ENCODE assay signal across 8 mouse cellular contexts in genomic region chr11:107547351-107548203, GRCm38 (mm10). TPM values are rescaled to one million over a fixed set of nuclear protein-coding genes. Genes with fewer than 3 reads are reported as not detected.
A peak's percentile ranks its signal among the peaks of the same experiment; 100 is the strongest.
DNase-seq lines count a peak whose midpoint lies in the region; ATAC-seq and TF ChIP-seq lines count a peak whose summit lies in the region.

Helz (plus strand) TSS chr11:107547930.

- H3K9ac ChIP-seq in embryonic facial prominence, embryonic 15.5 days: peak within 1 kb of the TSS; percentile 90
- peak within 1 kb of the TSS; percentile 89 for H3K9ac ChIP-seq in kidney, embryonic 14.5 days (ENCODE audit: low read depth, low read length)
- peak within 1 kb of the TSS; percentile 89 for H3K9ac ChIP-seq in liver, embryonic 12.5 days

- H3K27me3 ChIP-seq in embryonic facial prominence, embryonic 15.5 days: no peaks in the 10 kb centered on the region
- no peaks in the 10 kb centered on the region for H3K27me3 ChIP-seq in kidney, embryonic 14.5 days (ENCODE audit: control insufficient read depth, insufficient read depth, low read length)
- H3K27me3 ChIP-seq in liver, embryonic 12.5 days (replicated peaks): peaks cover 24% of the 10 kb centered on the region
- H3K27me3 ChIP-seq in splenic B cell, adult 2 months (ENCODE audit: control insufficient read depth, insufficient read depth, low read length, poor library complexity, severe bottlenecking): no peaks in the 10 kb centered on the region

- no peak for TF ChIP-seq POLR2A in bone marrow macrophage, adult 2 months (IDR thresholded peaks at IDR 0.05; ENCODE audit: borderline replicate concordance, low read depth, low read length)

- DNase-seq in CD4-positive, CD25-positive, alpha-beta regulatory T cell, adult 2 months (ENCODE audit: low read depth, low spot score): peak; percentile 92
- DNase-seq in heart, adult 9 months (ENCODE audit: low spot score in 2 of 2): peak; percentile 54 to 73
- peak; percentile 88 for DNase-seq in naive thymus-derived CD4-positive, alpha-beta T cell, adult 2 months (ENCODE audit: low read depth)
- DNase-seq in splenic B cell, adult 2 months (ENCODE audit: low read depth, low spot score): peak; percentile 83

- H3K36me3 ChIP-seq in embryonic facial prominence, embryonic 15.5 days: peaks cover 28% of the 10 kb centered on the region
- H3K36me3 ChIP-seq in kidney, embryonic 14.5 days (ENCODE audit: control insufficient read depth, insufficient read depth, low read length): peaks cover 25% of the 10 kb centered on the region; the same call in 1 of the 2 replicates
- peaks cover 31% of the 10 kb centered on the region for H3K36me3 ChIP-seq in liver, embryonic 12.5 days
- peaks cover 2% of the 10 kb centered on the region for H3K36me3 ChIP-seq in splenic B cell, adult 2 months (ENCODE audit: control insufficient read depth, insufficient read depth, low read length, poor library complexity, severe bottlenecking)

- ATAC-seq in embryonic facial prominence, embryonic 15.5 days (ENCODE audit: insufficient number of reproducible peaks, low FRiP score, low TSS enrichment, low read depth): peak; percentile 81
- ATAC-seq in kidney, embryonic 14.5 days (ENCODE audit: low FRiP score, low TSS enrichment): peak; percentile 85
- peak; percentile 86 for ATAC-seq in liver, embryonic 12.5 days

- H3K4me3 ChIP-seq in bone marrow macrophage, adult 2 months (ENCODE audit: insufficient read depth, low read length): peak within 1 kb of the TSS; percentile 95
- peak within 1 kb of the TSS; percentile 90 for H3K4me3 ChIP-seq in embryonic facial prominence, embryonic 15.5 days (replicated peaks)
- peak within 1 kb of the TSS; percentile 96 for H3K4me3 ChIP-seq in kidney, embryonic 14.5 days (ENCODE audit: low read length)
- peak within 1 kb of the TSS; percentile 96 for H3K4me3 ChIP-seq in liver, embryonic 12.5 days

- H3K4me1 ChIP-seq in bone marrow macrophage, adult 2 months (ENCODE audit: control insufficient read depth, insufficient read depth, low read length): 0 out of 2 replicates have a peak, but pooled peaks cover 3% of the 10 kb centered on the region
- H3K4me1 ChIP-seq in embryonic facial prominence, embryonic 15.5 days: peaks cover 14% of the 10 kb centered on the region; the same call in 1 of the 2 replicates
- peaks cover 11% of the 10 kb centered on the region; the same call in 1 of the 2 replicates for H3K4me1 ChIP-seq in kidney, embryonic 14.5 days (ENCODE audit: control insufficient read depth, insufficient read depth, low read length)
- peaks cover 48% of the 10 kb centered on the region for H3K4me1 ChIP-seq in liver, embryonic 12.5 days

- under 1% methylated on average over 67 of the region's 70 CpGs for WGBS in embryonic facial prominence, embryonic 15.5 days
- WGBS in kidney, embryonic 14.5 days: under 1% methylated on average over 56 of the region's 70 CpGs
- under 1% methylated on average over 63 of the region's 70 CpGs for WGBS in liver, embryonic 12.5 days (ENCODE audit: insufficient replicate concordance)

- peak within 1 kb of the TSS; percentile 23; the same call in 1 of the 2 replicates for H3K27ac ChIP-seq in bone marrow macrophage, adult 2 months (ENCODE audit: insufficient read depth, low read depth, low read length)
- H3K27ac ChIP-seq in embryonic facial prominence, embryonic 15.5 days (replicated peaks): peak within 1 kb of the TSS; percentile 82
- H3K27ac ChIP-seq in kidney, embryonic 14.5 days (ENCODE audit: low read depth, low read length): peak within 1 kb of the TSS; percentile 79
- peak within 1 kb of the TSS; percentile 79 for H3K27ac ChIP-seq in liver, embryonic 12.5 days

- H3K9me3 ChIP-seq in embryonic facial prominence, embryonic 15.5 days (replicated peaks): no peaks in the 10 kb centered on the region
- no peaks in the 10 kb centered on the region for H3K9me3 ChIP-seq in kidney, embryonic 14.5 days (ENCODE audit: control insufficient read depth, low read length)
- no peaks in the 10 kb centered on the region for H3K9me3 ChIP-seq in liver, embryonic 12.5 days (replicated peaks)

- TF ChIP-seq CTCF in bone marrow macrophage, adult 2 months (IDR thresholded peaks at IDR 0.05; ENCODE audit: low read depth, low read length): no peak

- peak within 1 kb of the TSS; percentile 100 for H3K4me2 ChIP-seq in embryonic facial prominence, embryonic 15.5 days (replicated peaks)
- H3K4me2 ChIP-seq in kidney, embryonic 14.5 days (replicated peaks; ENCODE audit: low read depth, low read length): peak within 1 kb of the TSS; percentile 99
- H3K4me2 ChIP-seq in liver, embryonic 12.5 days: peak within 1 kb of the TSS; percentile 99

RNA-seq across cellular contexts. Expression of gene Helz, which starts in this region (rescaled TPM):
- polyA plus RNA-seq in bone marrow macrophage, adult 2 months (2012; ENCODE audit: insufficient read depth, insufficient read length, missing spikeins): 17.3 and 17.6 TPM in 2 replicates
- polyA plus RNA-seq in embryonic facial prominence, embryonic 15.5 days (2015; fragmentation: Nextera tagmentation; extraction: Ambion mirVana): 19.5 and 19.9 TPM in 2 replicates
- polyA plus RNA-seq in kidney, embryonic 14.5 days (2014; fragmentation: Nextera tagmentation; extraction: Ambion mirVana): 19.0 and 29.8 TPM in 2 replicates
- polyA plus RNA-seq in liver, embryonic 12.5 days (2016; fragmentation: Nextera tagmentation; extraction: Ambion mirVana): 10.6 and 12.3 TPM in 2 replicates

Comparison
In these comparisons a context has a peak if more than half of its experiments do, and no peak if none do; other contexts are left out.
1. Peak in every context shown above with its lines: DNase-seq, ATAC-seq, H3K4me3 ChIP-seq and H3K27ac ChIP-seq.
2. H3K27ac ChIP-seq: peak in every context shown above with its lines; median percentile 82 in embryonic facial prominence, embryonic 15.5 days; 79 in kidney, embryonic 14.5 days; 79 in liver, embryonic 12.5 days; 23 in bone marrow macrophage, adult 2 months.